Mouse (Mus musculus) ES-Bruce4 (cell line): ENCODE results near the gene Gpr65. TPM values are rescaled to one million over a fixed set of nuclear protein-coding genes. Genes with fewer than 3 reads are reported as not detected.

Experiments used
- H3K27ac ChIP-seq: 2 replicates; pipeline ENCODE4 v1.5.1; 2012; ENCODE audit warnings: low read length, inconsistent platforms; ENCODE audit not compliant: insufficient read depth
- H3K27me3 ChIP-seq: 2 replicates; pipeline ENCODE4 v1.6.1; 2012; ENCODE audit warnings: mild to moderate bottlenecking, low read length, inconsistent platforms; ENCODE audit not compliant: control insufficient read depth, poor library complexity, insufficient read depth, severe bottlenecking
- H3K36me3 ChIP-seq: 2 replicates; pipeline ENCODE4 v1.6.1; 2012; ENCODE audit warnings: inconsistent platforms, mild to moderate bottlenecking, low read length, moderate library complexity; ENCODE audit not compliant: control insufficient read depth, poor library complexity, insufficient read depth, severe bottlenecking
- H3K4me1 ChIP-seq: one replicate; pipeline ENCODE4 v1.8.1; 2011; ENCODE audit warnings: low read length; ENCODE audit not compliant: control insufficient read depth, insufficient read depth
- H3K4me3 ChIP-seq: 2 replicates; pipeline ENCODE4 v1.5.1; 2011; ENCODE audit warnings: low read depth, mild to moderate bottlenecking, low read length
- H3K9ac ChIP-seq: 2 replicates; pipeline ENCODE4 v1.6.1; 2012; ENCODE audit warnings: low read depth, mild to moderate bottlenecking, inconsistent platforms; ENCODE audit not compliant: poor library complexity, severe bottlenecking
- H3K9me3 ChIP-seq: replicated peaks from 2 replicates; pipeline ENCODE4 v1.6.1; 2012; ENCODE audit warnings: mild to moderate bottlenecking, low read length, inconsistent platforms; ENCODE audit not compliant: control insufficient read depth, poor library complexity, insufficient read depth, severe bottlenecking
- CTCF ChIP-seq: IDR thresholded peaks from one replicate; pipeline ENCODE4 v1.8.1; 2011; ENCODE audit warnings: low read depth, low read length
- EP300 ChIP-seq: IDR thresholded peaks from 2 replicates; pipeline ENCODE4 v1.6.1; 2011; ENCODE audit warnings: low read depth, low read length; ENCODE audit not compliant: insufficient read depth
- POLR2A ChIP-seq: IDR thresholded peaks from one replicate; pipeline ENCODE4 v1.8.1; 2011; ENCODE audit warnings: low read length; ENCODE audit not compliant: insufficient read depth
- polyA plus RNA-seq: library from polyadenylated mRNA; stranded (reverse); fragments of >200 nt; gene quantifications from 2 replicates; pipeline ENCODE4 v1.2.4, GENCODE M21; 2011; ENCODE audit warnings: low read depth; ENCODE audit not compliant: missing spikeins, insufficient read depth, insufficient read length

Gpr65 gene
- polyA plus RNA-seq, 1 experiment = not detected

GRCm38 (mm10) chr12:98290475-98290874 is 22.0 kb downstream of the Gpr65 start:
- no peaks in the 10 kb centered on the region for H3K36me3 ChIP-seq
- no peaks in the 10 kb centered on the region for H3K9me3 ChIP-seq
- no peaks in the 10 kb centered on the region for H3K4me1 ChIP-seq
- TF ChIP-seq CTCF (no peak), EP300 (no peak), POLR2A (no peak)
- H3K27me3 ChIP-seq = no peaks in the 10 kb centered on the region
- H3K9ac ChIP-seq = no peak overlapping the region
- no peak overlapping the region for H3K27ac ChIP-seq
- H3K4me3 ChIP-seq = no peak overlapping the region

GRCm38 (mm10) chr12:98292278-98292677 is 23.8 kb downstream of the Gpr65 start:
- Histone ChIP-seq H3K27ac (no peak overlapping the region), H3K4me3 (no peak overlapping the region), H3K4me1 (no peaks in the 10 kb centered on the region)

GRCm38 (mm10) chr12:98294241-98294640 is 25.8 kb downstream of the Gpr65 start:
- Histone ChIP-seq H3K4me1 (no peaks in the 10 kb centered on the region), H3K27me3 (no peaks in the 10 kb centered on the region)
- TF ChIP-seq CTCF = no peak
- no peak for TF ChIP-seq EP300
- no peak for TF ChIP-seq POLR2A

More at GRCm38 (mm10) chr12:98292278-98292677, 23.8 kb downstream of the Gpr65 start:
- no peaks in the 10 kb centered on the region for H3K27me3 ChIP-seq
- no peaks in the 10 kb centered on the region for H3K9me3 ChIP-seq
- no peak overlapping the region for H3K9ac ChIP-seq
- H3K36me3 ChIP-seq = no peaks in the 10 kb centered on the region
- TF ChIP-seq EP300 (no peak), CTCF (no peak)

GRCm38 (mm10) chr12:98301980-98302379 is 33.5 kb downstream of the Gpr65 start:
- Histone ChIP-seq H3K27ac (no peak overlapping the region), H3K4me1 (no peaks in the 10 kb centered on the region), H3K9me3 (no peaks in the 10 kb centered on the region), H3K36me3 (no peaks in the 10 kb centered on the region), H3K9ac (no peak overlapping the region), H3K27me3 (no peaks in the 10 kb centered on the region), H3K4me3 (no peak overlapping the region)
- no peak for TF ChIP-seq CTCF
- no peak for TF ChIP-seq EP300
- no peak for TF ChIP-seq POLR2A

More at GRCm38 (mm10) chr12:98294241-98294640, 25.8 kb downstream of the Gpr65 start:
- H3K36me3 ChIP-seq = no peaks in the 10 kb centered on the region
- H3K9ac ChIP-seq = no peak overlapping the region
- no peak overlapping the region for H3K4me3 ChIP-seq
- no peak overlapping the region for H3K27ac ChIP-seq
- H3K9me3 ChIP-seq = no peaks in the 10 kb centered on the region

- no peaks in the 10 kb centered on the region for H3K4me1 ChIP-seq
- TF ChIP-seq EP300 = no peak
- TF ChIP-seq CTCF = no peak
- TF ChIP-seq POLR2A = no peak
These were observed 34.6 kb downstream of the Gpr65 start for GRCm38 (mm10) chr12:98303013-98303412.

GRCm38 (mm10) chr12:98307179-98307915 is 38.9 kb downstream of the Gpr65 start:
- Histone ChIP-seq H3K27me3 (no peaks in the 10 kb centered on the region), H3K9me3 (no peaks in the 10 kb centered on the region), H3K4me1 (no peaks in the 10 kb centered on the region), H3K4me3 (no peak overlapping the region), H3K27ac (no peak overlapping the region), H3K36me3 (no peaks in the 10 kb centered on the region), H3K9ac (no peak overlapping the region)
- TF ChIP-seq POLR2A (no peak), EP300 (no peak), CTCF (no peak)

More at GRCm38 (mm10) chr12:98303013-98303412, 34.6 kb downstream of the Gpr65 start:
- Histone ChIP-seq H3K27me3 (no peaks in the 10 kb centered on the region), H3K9ac (no peak overlapping the region), H3K27ac (no peak overlapping the region), H3K9me3 (no peaks in the 10 kb centered on the region), H3K4me3 (no peak overlapping the region), H3K36me3 (no peaks in the 10 kb centered on the region)
